Mouse (Mus musculus) cerebellum, adult (tissue): ENCODE results near the gene Washc4.
"Not testable (repeated sequence)": the region's sequence is repeated elsewhere in the genome, so short reads cannot be mapped to it uniquely, and the experiment has no call there.

Experiments
- ATAC-seq: cut with Nextera tagmentation; 2 replicates; pipeline ENCODE4 v1.9.2; 2017; ENCODE audit warnings: mild to moderate bottlenecking, moderate library complexity, mixed read lengths; ENCODE audit not compliant: insufficient number of reproducible peaks, low FRiP score, low TSS enrichment

Gene Washc4

GRCm38 (mm10) chr10:83543439-83544102 is at the start of gene Washc4:
TSS of gene Washc4 (plus strand) at chr10:83543752.
- peak; percentile 98 for ATAC-seq

GRCm38 (mm10) chr10:83497321-83497720 is 46.2 kb upstream of the Washc4 start:
- no peak for ATAC-seq

GRCm38 (mm10) chr10:83508962-83509660 is 34.4 kb upstream of the Washc4 start:
- ATAC-seq = no peak

- no peak for ATAC-seq
These were observed 32.2 kb upstream of the Washc4 start for GRCm38 (mm10) chr10:83511304-83511703.

- no peak for ATAC-seq
These were observed 29.8 kb upstream of the Washc4 start for GRCm38 (mm10) chr10:83513736-83514135.

- no peak for ATAC-seq
These were observed 22.6 kb upstream of the Washc4 start for GRCm38 (mm10) chr10:83520990-83521389.

- not testable (repeated sequence) for ATAC-seq
These were observed 19.3 kb upstream of the Washc4 start for GRCm38 (mm10) chr10:83524238-83524637.

GRCm38 (mm10) chr10:83530384-83530967 is 13.1 kb upstream of the Washc4 start:
- no peak for ATAC-seq

GRCm38 (mm10) chr10:83533258-83533909 is 10.2 kb upstream of the Washc4 start:
- ATAC-seq = peak; percentile 64

GRCm38 (mm10) chr10:83533910-83534283 is 9.7 kb upstream of the Washc4 start, which contains the start of gene Aldh1l2:
TSS of gene Aldh1l2 (minus strand) at chr10:83534140.
- peak; percentile 89 for ATAC-seq

GRCm38 (mm10) chr10:83536436-83536835 is 7.1 kb upstream of the Washc4 start:
- ATAC-seq = no peak

- no peak for ATAC-seq
These were observed 4.1 kb upstream of the Washc4 start for GRCm38 (mm10) chr10:83539311-83539980.

- no peak for ATAC-seq
These were observed 3.5 kb upstream of the Washc4 start for GRCm38 (mm10) chr10:83540092-83540491.

- ATAC-seq = no peak
These were observed 1.3 kb upstream of the Washc4 start for GRCm38 (mm10) chr10:83542241-83542640.

GRCm38 (mm10) chr10:83544103-83544479 is 539 bp downstream of the Washc4 start:
- no peak; the same call in 1 of the 2 replicates for ATAC-seq

GRCm38 (mm10) chr10:83545341-83545740 is 1.8 kb downstream of the Washc4 start:
- no peak for ATAC-seq

- no peak for ATAC-seq
These were observed 19.5 kb downstream of the Washc4 start for GRCm38 (mm10) chr10:83563005-83563404.

- ATAC-seq = no peak
These were observed 22.2 kb downstream of the Washc4 start for GRCm38 (mm10) chr10:83565449-83566441.

GRCm38 (mm10) chr10:83590801-83591200 is 47.2 kb downstream of the Washc4 start:
- ATAC-seq = no peak
